Mouse (Mus musculus): ENCODE results near the gene Arhgap21.

DNA sequence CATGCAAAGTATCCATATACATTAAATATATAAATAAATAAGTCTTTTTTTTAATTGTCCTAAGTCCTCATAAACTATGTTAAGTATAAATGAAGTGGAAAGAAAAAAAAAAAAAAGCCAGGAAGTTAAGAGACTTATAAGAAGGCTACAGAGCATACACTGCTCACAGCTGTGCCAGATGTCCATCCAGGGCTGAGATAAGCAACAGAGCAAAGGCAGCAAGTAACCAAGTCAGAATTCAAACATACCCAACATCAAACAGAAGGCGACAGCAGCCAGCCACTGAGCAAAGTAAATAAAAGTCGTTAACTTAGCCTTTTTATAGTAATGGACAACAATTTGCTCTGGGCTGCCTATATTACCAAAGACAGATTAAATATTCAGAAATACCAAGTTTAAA is 9.6 kb downstream of the Arhgap21 start:
- no peak for TF ChIP-seq CTCF (IDR thresholded peaks at IDR 0.05)
- no peak for TF ChIP-seq POLR2A (IDR thresholded peaks at IDR 0.05; ENCODE audit: insufficient read depth, low read depth, low read length)
